Mouse (Mus musculus): ENCODE measurements around the gene Cog1. TPM values are rescaled to one million over a fixed set of nuclear protein-coding genes. Genes with fewer than 3 reads are reported as not detected.

Gene Cog1
- polyA plus RNA-seq, 1 experiment from 2014 or later = 20.9 TPM

GRCm38 (mm10) chr11:113683627-113683956 is 34.6 kb downstream of the Cog1 start:
- Histone ChIP-seq H3K9me3 (replicated peaks) (no peaks in the 10 kb centered on the region), H3K36me3 (peaks cover 14% of the 10 kb centered on the region), H3K4me2 (peak overlapping the region; percentile 84), H3K4me3 (peak overlapping the region; percentile 86), H3K4me1 (replicated peaks) (peaks cover 46% of the 10 kb centered on the region), H3K27ac (ENCODE audit: poor library complexity, severe bottlenecking) (peak overlapping the region; percentile 98), H3K27me3 (replicated peaks) (no peaks in the 10 kb centered on the region), H3K9ac (peak overlapping the region; percentile 96)
- ATAC-seq (ENCODE audit: insufficient number of reproducible peaks, low FRiP score) = no peak; the same call in 1 of the 2 replicates
- 0% methylated on average over 32 of the region's 38 CpGs for WGBS

- Histone ChIP-seq H3K9me3 (replicated peaks) (no peaks in the 10 kb centered on the region), H3K36me3 (peaks cover 20% of the 10 kb centered on the region), H3K4me1 (replicated peaks) (peaks cover 43% of the 10 kb centered on the region), H3K27me3 (replicated peaks) (no peaks in the 10 kb centered on the region), H3K9ac (peak within 1 kb of the TSS; percentile 96), H3K4me2 (peak within 1 kb of the TSS; percentile 84), H3K4me3 (peak within 1 kb of the TSS; percentile 86), H3K27ac (ENCODE audit: poor library complexity, severe bottlenecking) (peak within 1 kb of the TSS; percentile 98)
- peak; percentile 92 for ATAC-seq (ENCODE audit: insufficient number of reproducible peaks, low FRiP score)
- WGBS = under 1% methylated on average over 66 of the region's 73 CpGs
Measured at GRCm38 (mm10) chr11:113683957-113684706, 35.2 kb downstream of the Cog1 start, which contains the start of the genes Fam104a and D11Wsu47e. Gene Fam104a (minus strand): TSS chr11:113684155. Gene D11Wsu47e (plus strand): TSS chr11:113684412.

GRCm38 (mm10) chr11:113684707-113685426 is 35.9 kb downstream of the Cog1 start:
- H3K27ac ChIP-seq (ENCODE audit: poor library complexity, severe bottlenecking) = no peak overlapping the region
- peak overlapping the region; percentile 96 for H3K9ac ChIP-seq
- peak overlapping the region; percentile 86 for H3K4me3 ChIP-seq
- peak overlapping the region; percentile 84 for H3K4me2 ChIP-seq
- H3K36me3 ChIP-seq = peaks cover 27% of the 10 kb centered on the region
- peaks cover 41% of the 10 kb centered on the region for H3K4me1 ChIP-seq (replicated peaks)
- ATAC-seq (ENCODE audit: insufficient number of reproducible peaks, low FRiP score) = no peak
- WGBS = 40% methylated on average over 25 of the region's 25 CpGs
- no peaks in the 10 kb centered on the region for H3K27me3 ChIP-seq (replicated peaks)
- no peaks in the 10 kb centered on the region for H3K9me3 ChIP-seq (replicated peaks)

- H3K9me3 ChIP-seq (replicated peaks) = no peaks in the 10 kb centered on the region
- H3K27ac ChIP-seq (ENCODE audit: poor library complexity, severe bottlenecking) = no peak overlapping the region
- peaks cover 45% of the 10 kb centered on the region for H3K36me3 ChIP-seq
- H3K4me2 ChIP-seq = no peak overlapping the region
- ATAC-seq (ENCODE audit: insufficient number of reproducible peaks, low FRiP score) = no peak
- H3K4me3 ChIP-seq = no peak overlapping the region
- peaks cover 24% of the 10 kb centered on the region for H3K4me1 ChIP-seq (replicated peaks)
- H3K9ac ChIP-seq = no peak overlapping the region
- WGBS = 76% methylated on average over 2 of the region's 2 CpGs
- no peaks in the 10 kb centered on the region for H3K27me3 ChIP-seq (replicated peaks)
Measured at GRCm38 (mm10) chr11:113687031-113687430, 38.1 kb downstream of the Cog1 start.

GRCm38 (mm10) chr11:113690506-113690905 is 41.5 kb downstream of the Cog1 start:
- Histone ChIP-seq H3K4me1 (replicated peaks) (peaks cover 11% of the 10 kb centered on the region; the same call in 1 of the 2 replicates), H3K36me3 (peaks cover 80% of the 10 kb centered on the region), H3K27me3 (replicated peaks) (no peaks in the 10 kb centered on the region), H3K27ac (ENCODE audit: poor library complexity, severe bottlenecking) (no peak overlapping the region), H3K4me3 (no peak overlapping the region), H3K9ac (no peak overlapping the region), H3K4me2 (no peak overlapping the region), H3K9me3 (replicated peaks) (0 out of 2 replicates have a peak, but pooled peaks cover under 1% of the 10 kb centered on the region)
- WGBS = 89% methylated on average over 12 of the region's 12 CpGs
- no peak for ATAC-seq (ENCODE audit: insufficient number of reproducible peaks, low FRiP score)

GRCm38 (mm10) chr11:113691318-113691717 is 42.3 kb downstream of the Cog1 start:
- H3K9ac ChIP-seq = no peak overlapping the region

GRCm38 (mm10) chr11:113691851-113692250 is 42.9 kb downstream of the Cog1 start:
- WGBS = 89% methylated on average over 3 of the region's 3 CpGs
- Histone ChIP-seq H3K9ac (no peak overlapping the region), H3K36me3 (peaks cover 92% of the 10 kb centered on the region), H3K4me3 (no peak overlapping the region), H3K4me1 (replicated peaks) (peaks cover 2% of the 10 kb centered on the region; the same call in 1 of the 2 replicates), H3K4me2 (no peak overlapping the region), H3K27ac (ENCODE audit: poor library complexity, severe bottlenecking) (no peak overlapping the region), H3K27me3 (replicated peaks) (no peaks in the 10 kb centered on the region), H3K9me3 (replicated peaks) (0 out of 2 replicates have a peak, but pooled peaks cover 4% of the 10 kb centered on the region)
- no peak for ATAC-seq (ENCODE audit: insufficient number of reproducible peaks, low FRiP score)

More at GRCm38 (mm10) chr11:113691318-113691717, 42.3 kb downstream of the Cog1 start:
- H3K4me2 ChIP-seq = no peak overlapping the region
- H3K27me3 ChIP-seq (replicated peaks) = no peaks in the 10 kb centered on the region
- H3K9me3 ChIP-seq (replicated peaks) = 0 out of 2 replicates have a peak, but pooled peaks cover 4% of the 10 kb centered on the region
- H3K27ac ChIP-seq (ENCODE audit: poor library complexity, severe bottlenecking) = no peak overlapping the region
- no peak overlapping the region for H3K4me3 ChIP-seq
- WGBS = 84% methylated on average over 5 of the region's 5 CpGs
- peaks cover 8% of the 10 kb centered on the region; the same call in 1 of the 2 replicates for H3K4me1 ChIP-seq (replicated peaks)
- peaks cover 88% of the 10 kb centered on the region for H3K36me3 ChIP-seq
- ATAC-seq (ENCODE audit: insufficient number of reproducible peaks, low FRiP score) = no peak

GRCm38 (mm10) chr11:113697571-113697970 is 48.6 kb downstream of the Cog1 start:
- Histone ChIP-seq H3K27ac (ENCODE audit: poor library complexity, severe bottlenecking) (no peak overlapping the region), H3K4me3 (no peak overlapping the region), H3K4me2 (no peak overlapping the region), H3K9me3 (replicated peaks) (0 out of 2 replicates have a peak, but pooled peaks cover 4% of the 10 kb centered on the region), H3K4me1 (replicated peaks) (no peaks in the 10 kb centered on the region), H3K27me3 (replicated peaks) (no peaks in the 10 kb centered on the region), H3K36me3 (peaks cover 51% of the 10 kb centered on the region), H3K9ac (no peak overlapping the region)
- WGBS = 69% methylated on average over 5 of the region's 5 CpGs
- ATAC-seq (ENCODE audit: insufficient number of reproducible peaks, low FRiP score) = no peak

- no peak overlapping the region for H3K4me3 ChIP-seq
- no peak overlapping the region for H3K4me2 ChIP-seq
- H3K27ac ChIP-seq (ENCODE audit: poor library complexity, severe bottlenecking) = no peak overlapping the region
- WGBS = 82% methylated on average over 12 of the region's 12 CpGs
- no peak for ATAC-seq (ENCODE audit: insufficient number of reproducible peaks, low FRiP score)
- H3K4me1 ChIP-seq (replicated peaks) = no peaks in the 10 kb centered on the region
- H3K36me3 ChIP-seq = peaks cover 46% of the 10 kb centered on the region
- no peak overlapping the region for H3K9ac ChIP-seq
- H3K27me3 ChIP-seq (replicated peaks) = no peaks in the 10 kb centered on the region
- 0 out of 2 replicates have a peak, but pooled peaks cover 4% of the 10 kb centered on the region for H3K9me3 ChIP-seq (replicated peaks)
Measured at GRCm38 (mm10) chr11:113698013-113698545, 49.1 kb downstream of the Cog1 start.

GRCm38 (mm10) chr11:113699643-113700042 is 50.7 kb downstream of the Cog1 start:
- Histone ChIP-seq H3K9me3 (replicated peaks) (0 out of 2 replicates have a peak, but pooled peaks cover 4% of the 10 kb centered on the region), H3K27me3 (replicated peaks) (no peaks in the 10 kb centered on the region), H3K27ac (ENCODE audit: poor library complexity, severe bottlenecking) (no peak overlapping the region), H3K9ac (no peak overlapping the region), H3K4me1 (replicated peaks) (peaks cover 4% of the 10 kb centered on the region; the same call in 1 of the 2 replicates), H3K4me2 (no peak overlapping the region), H3K4me3 (no peak overlapping the region), H3K36me3 (peaks cover 30% of the 10 kb centered on the region)
- ATAC-seq (ENCODE audit: insufficient number of reproducible peaks, low FRiP score) = no peak
- WGBS = 78% methylated on average over 7 of the region's 7 CpGs

- Histone ChIP-seq H3K4me2 (no peak overlapping the region), H3K27me3 (replicated peaks) (0 out of 2 replicates have a peak, but pooled peaks cover 5% of the 10 kb centered on the region), H3K4me1 (replicated peaks) (peaks cover 4% of the 10 kb centered on the region; the same call in 1 of the 2 replicates), H3K36me3 (peaks cover 14% of the 10 kb centered on the region), H3K9me3 (replicated peaks) (peaks cover 3% of the 10 kb centered on the region), H3K27ac (ENCODE audit: poor library complexity, severe bottlenecking) (no peak overlapping the region), H3K4me3 (no peak overlapping the region), H3K9ac (no peak overlapping the region)
- WGBS = 37% methylated on average over 5 of the region's 5 CpGs
- ATAC-seq (ENCODE audit: insufficient number of reproducible peaks, low FRiP score) = no peak
Measured at GRCm38 (mm10) chr11:113703758-113704157, 54.8 kb downstream of the Cog1 start.
